Mouse (Mus musculus): ENCODE results near the gene Spop. TPM values are rescaled to one million over a fixed set of nuclear protein-coding genes. Genes with fewer than 3 reads are reported as not detected.

Gene Spop
- polyA plus RNA-seq, 1 experiment = 65.9 TPM

DNA sequence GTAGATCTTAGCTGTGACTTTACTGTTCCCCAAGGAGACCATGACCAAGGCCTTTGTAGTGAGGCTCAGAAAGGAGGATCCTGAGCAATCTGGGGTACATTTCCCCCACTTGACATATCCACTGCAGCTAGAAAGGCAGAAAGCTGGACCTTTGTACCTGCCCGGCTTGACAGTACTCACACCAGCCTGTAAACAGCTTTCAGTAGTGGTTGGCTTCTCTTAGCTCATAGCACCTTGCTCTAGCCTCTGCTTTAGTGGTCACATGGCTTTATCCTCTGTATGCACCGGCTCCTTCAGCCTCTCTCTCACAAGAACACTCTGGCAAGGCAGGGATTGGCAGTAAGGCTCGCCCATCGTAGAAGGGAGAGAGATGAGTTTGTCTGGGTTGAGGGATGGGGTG, 45.0 kb upstream of the Spop start:
- TF ChIP-seq CTCF (IDR thresholded peaks at IDR 0.05; ENCODE audit: extremely low read depth, insufficient read length, insufficient replicate concordance, low read depth, low read length) (no peak), POLR2A (IDR thresholded peaks at IDR 0.05; ENCODE audit: low read depth, low read length) (no peak)
- Histone ChIP-seq H3K4me3 (ENCODE audit: low read depth, low read length) (no peak overlapping the region), H3K27ac (ENCODE audit: insufficient read depth, low read depth, low read length) (no peak overlapping the region), H3K36me3 (ENCODE audit: control insufficient read depth, insufficient read depth, low read length) (peaks cover 3% of the 10 kb centered on the region; the same call in 1 of the 2 replicates), H3K4me1 (ENCODE audit: control insufficient read depth, insufficient read depth, insufficient read length, low read length) (peaks cover 20% of the 10 kb centered on the region), H3K27me3 (ENCODE audit: control insufficient read depth, insufficient read depth, low read length) (no peaks in the 10 kb centered on the region)
- WGBS = 76% methylated on average over 4 of the region's 4 CpGs

- TF ChIP-seq POLR2A (IDR thresholded peaks at IDR 0.05; ENCODE audit: low read depth, low read length) (no peak), CTCF (IDR thresholded peaks at IDR 0.05; ENCODE audit: extremely low read depth, insufficient read length, insufficient replicate concordance, low read depth, low read length) (no peak)
- Histone ChIP-seq H3K36me3 (ENCODE audit: control insufficient read depth, insufficient read depth, low read length) (peaks cover 3% of the 10 kb centered on the region; the same call in 1 of the 2 replicates), H3K4me3 (ENCODE audit: low read depth, low read length) (no peak overlapping the region), H3K27me3 (ENCODE audit: control insufficient read depth, insufficient read depth, low read length) (no peaks in the 10 kb centered on the region), H3K4me1 (ENCODE audit: control insufficient read depth, insufficient read depth, insufficient read length, low read length) (peaks cover 19% of the 10 kb centered on the region), H3K27ac (ENCODE audit: insufficient read depth, low read depth, low read length) (peak overlapping the region; percentile 59)
- 62% methylated on average over 15 of the region's 15 CpGs for WGBS
Measured at GRCm38 (mm10) chr11:95369964-95370890, 43.7 kb upstream of the Spop start.

DNA sequence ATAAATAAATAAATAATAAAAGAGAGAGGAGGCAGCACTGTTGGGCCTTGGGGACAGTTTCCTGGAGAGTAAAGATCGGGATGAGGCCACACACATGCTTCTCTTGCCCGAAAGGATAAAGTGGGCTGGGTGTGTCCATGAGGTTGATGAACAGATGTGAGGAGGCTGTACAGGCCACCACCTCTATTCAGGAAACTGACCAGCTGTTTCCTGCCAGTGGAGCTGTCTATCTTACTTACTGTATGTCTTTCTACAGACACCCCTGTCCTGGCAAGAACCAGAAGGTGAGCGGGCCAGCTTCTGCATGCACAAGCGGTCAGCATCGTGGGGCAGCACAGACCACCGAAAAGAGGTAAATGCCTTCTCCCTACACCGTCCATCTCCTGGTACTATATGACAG, 42.7 kb upstream of the Spop start:
- TF ChIP-seq CTCF (IDR thresholded peaks at IDR 0.05; ENCODE audit: extremely low read depth, insufficient read length, insufficient replicate concordance, low read depth, low read length) (no peak), POLR2A (IDR thresholded peaks at IDR 0.05; ENCODE audit: low read depth, low read length) (no peak)
- H3K27me3 ChIP-seq (ENCODE audit: control insufficient read depth, insufficient read depth, low read length) = no peaks in the 10 kb centered on the region
- no peak overlapping the region for H3K4me3 ChIP-seq (ENCODE audit: low read depth, low read length)
- H3K36me3 ChIP-seq (ENCODE audit: control insufficient read depth, insufficient read depth, low read length) = peaks cover 3% of the 10 kb centered on the region; the same call in 1 of the 2 replicates
- WGBS = 95% methylated on average over 7 of the region's 7 CpGs
- no peak overlapping the region for H3K27ac ChIP-seq (ENCODE audit: insufficient read depth, low read depth, low read length)
- H3K4me1 ChIP-seq (ENCODE audit: control insufficient read depth, insufficient read depth, insufficient read length, low read length) = peaks cover 17% of the 10 kb centered on the region

DNA sequence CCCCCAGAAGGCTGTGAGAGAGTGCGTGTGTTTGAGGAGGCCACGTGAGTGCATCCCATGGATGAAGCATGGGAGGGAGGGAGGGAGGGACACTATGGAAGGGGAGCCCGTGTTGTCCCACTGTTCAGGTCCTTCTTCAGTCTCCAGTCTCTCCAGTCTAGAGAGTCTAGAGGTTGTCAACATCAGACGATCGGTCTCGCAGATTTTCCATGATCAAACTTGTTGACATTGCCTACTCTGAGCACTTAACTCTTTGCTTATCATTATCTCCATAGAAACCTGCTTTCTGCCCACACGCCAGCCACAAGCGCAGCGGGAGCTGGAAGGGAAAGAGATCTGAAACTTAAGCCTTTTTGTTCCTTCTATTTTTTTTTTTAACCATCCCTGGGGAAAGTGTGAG, 35.0 kb upstream of the Spop start:
- Histone ChIP-seq H3K27ac (ENCODE audit: insufficient read depth, low read depth, low read length) (no peak overlapping the region), H3K27me3 (ENCODE audit: control insufficient read depth, insufficient read depth, low read length) (no peaks in the 10 kb centered on the region), H3K36me3 (ENCODE audit: control insufficient read depth, insufficient read depth, low read length) (peaks cover 4% of the 10 kb centered on the region; the same call in 1 of the 2 replicates), H3K4me1 (ENCODE audit: control insufficient read depth, insufficient read depth, insufficient read length, low read length) (peaks cover 4% of the 10 kb centered on the region; the same call in 1 of the 2 replicates), H3K4me3 (ENCODE audit: low read depth, low read length) (no peak overlapping the region)
- 56% methylated on average over 9 of the region's 9 CpGs for WGBS
- TF ChIP-seq CTCF (IDR thresholded peaks at IDR 0.05; ENCODE audit: extremely low read depth, insufficient read length, insufficient replicate concordance, low read depth, low read length) (no peak), POLR2A (IDR thresholded peaks at IDR 0.05; ENCODE audit: low read depth, low read length) (no peak)

- Histone ChIP-seq H3K27ac (ENCODE audit: insufficient read depth, low read depth, low read length) (no peak overlapping the region), H3K4me1 (ENCODE audit: control insufficient read depth, insufficient read depth, insufficient read length, low read length) (peaks cover 4% of the 10 kb centered on the region; the same call in 1 of the 2 replicates), H3K36me3 (ENCODE audit: control insufficient read depth, insufficient read depth, low read length) (peaks cover 4% of the 10 kb centered on the region; the same call in 1 of the 2 replicates), H3K27me3 (ENCODE audit: control insufficient read depth, insufficient read depth, low read length) (no peaks in the 10 kb centered on the region), H3K4me3 (ENCODE audit: low read depth, low read length) (no peak overlapping the region)
- no peak for TF ChIP-seq POLR2A (IDR thresholded peaks at IDR 0.05; ENCODE audit: low read depth, low read length)
- no peak for TF ChIP-seq CTCF (IDR thresholded peaks at IDR 0.05; ENCODE audit: extremely low read depth, insufficient read length, insufficient replicate concordance, low read depth, low read length)
- 77% methylated on average over 5 of the region's 5 CpGs for WGBS
Measured at GRCm38 (mm10) chr11:95379552-95379951, 34.3 kb upstream of the Spop start.

DNA sequence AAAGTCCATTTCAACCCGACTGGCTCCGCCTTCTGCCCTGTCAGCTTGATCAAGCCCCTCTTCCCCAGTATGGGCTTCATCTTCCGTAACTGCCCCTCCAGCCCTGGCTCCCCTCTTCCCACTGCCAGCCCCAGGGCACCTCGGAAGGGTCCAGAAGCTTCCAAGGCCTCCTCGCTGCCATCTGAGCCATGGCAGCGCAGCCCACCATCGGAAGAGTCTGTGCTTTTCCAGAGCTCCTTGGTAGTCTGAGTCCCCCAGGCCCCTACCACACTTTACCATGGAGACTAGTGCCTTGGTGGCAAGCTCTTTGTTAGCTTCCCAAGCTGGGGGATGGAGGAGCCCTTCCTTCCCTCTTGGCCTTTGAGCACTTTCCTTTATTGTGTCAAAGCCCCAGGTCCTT, 33.2 kb upstream of the Spop start:
- Histone ChIP-seq H3K4me3 (ENCODE audit: low read depth, low read length) (no peak overlapping the region), H3K27ac (ENCODE audit: insufficient read depth, low read depth, low read length) (no peak overlapping the region), H3K36me3 (ENCODE audit: control insufficient read depth, insufficient read depth, low read length) (peaks cover 4% of the 10 kb centered on the region; the same call in 1 of the 2 replicates), H3K4me1 (ENCODE audit: control insufficient read depth, insufficient read depth, insufficient read length, low read length) (peaks cover 4% of the 10 kb centered on the region; the same call in 1 of the 2 replicates), H3K27me3 (ENCODE audit: control insufficient read depth, insufficient read depth, low read length) (no peaks in the 10 kb centered on the region)
- WGBS = 84% methylated on average over 7 of the region's 7 CpGs
- TF ChIP-seq POLR2A (IDR thresholded peaks at IDR 0.05; ENCODE audit: low read depth, low read length) (no peak), CTCF (IDR thresholded peaks at IDR 0.05; ENCODE audit: extremely low read depth, insufficient read length, insufficient replicate concordance, low read depth, low read length) (no peak)

DNA sequence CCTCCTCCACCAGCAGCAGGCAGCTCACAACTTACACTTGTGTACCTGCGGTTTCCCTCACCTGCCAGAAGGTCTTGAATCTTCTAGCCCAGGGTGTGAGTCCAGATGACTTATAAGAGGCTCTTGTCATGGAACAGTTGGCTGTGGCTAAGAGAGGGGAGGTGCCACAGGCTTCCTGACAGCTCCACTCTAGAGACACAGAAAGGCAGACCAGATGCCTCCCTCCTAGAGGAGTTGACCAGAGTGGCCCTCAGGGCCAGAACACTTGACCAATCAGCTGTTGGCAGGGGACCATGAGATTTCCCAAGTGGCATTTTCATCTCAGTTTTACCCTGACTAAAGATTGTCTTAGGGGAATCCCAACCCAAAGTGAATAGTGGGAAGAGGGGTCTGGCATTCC, 32.7 kb upstream of the Spop start:
- Histone ChIP-seq H3K36me3 (ENCODE audit: control insufficient read depth, insufficient read depth, low read length) (peaks cover 4% of the 10 kb centered on the region; the same call in 1 of the 2 replicates), H3K27me3 (ENCODE audit: control insufficient read depth, insufficient read depth, low read length) (no peaks in the 10 kb centered on the region), H3K27ac (ENCODE audit: insufficient read depth, low read depth, low read length) (no peak overlapping the region), H3K4me3 (ENCODE audit: low read depth, low read length) (no peak overlapping the region), H3K4me1 (ENCODE audit: control insufficient read depth, insufficient read depth, insufficient read length, low read length) (peaks cover 4% of the 10 kb centered on the region; the same call in 1 of the 2 replicates)
- no peak for TF ChIP-seq POLR2A (IDR thresholded peaks at IDR 0.05; ENCODE audit: low read depth, low read length)
- no peak for TF ChIP-seq CTCF (IDR thresholded peaks at IDR 0.05; ENCODE audit: extremely low read depth, insufficient read length, insufficient replicate concordance, low read depth, low read length)
- WGBS = 93% methylated on average over 1 of the region's 1 CpGs

All from small intestine, adult 2 months (tissue).